Mouse (Mus musculus): ENCODE results near the gene Ptpro. TPM values are rescaled to one million over a fixed set of nuclear protein-coding genes. Genes with fewer than 3 reads are reported as not detected.
"Not testable (repeated sequence)": the region's sequence is repeated elsewhere in the genome, so short reads cannot be mapped to it uniquely, and the experiment has no call there.

The Ptpro gene
- polyA plus RNA-seq, 1 experiment = not detected

DNA sequence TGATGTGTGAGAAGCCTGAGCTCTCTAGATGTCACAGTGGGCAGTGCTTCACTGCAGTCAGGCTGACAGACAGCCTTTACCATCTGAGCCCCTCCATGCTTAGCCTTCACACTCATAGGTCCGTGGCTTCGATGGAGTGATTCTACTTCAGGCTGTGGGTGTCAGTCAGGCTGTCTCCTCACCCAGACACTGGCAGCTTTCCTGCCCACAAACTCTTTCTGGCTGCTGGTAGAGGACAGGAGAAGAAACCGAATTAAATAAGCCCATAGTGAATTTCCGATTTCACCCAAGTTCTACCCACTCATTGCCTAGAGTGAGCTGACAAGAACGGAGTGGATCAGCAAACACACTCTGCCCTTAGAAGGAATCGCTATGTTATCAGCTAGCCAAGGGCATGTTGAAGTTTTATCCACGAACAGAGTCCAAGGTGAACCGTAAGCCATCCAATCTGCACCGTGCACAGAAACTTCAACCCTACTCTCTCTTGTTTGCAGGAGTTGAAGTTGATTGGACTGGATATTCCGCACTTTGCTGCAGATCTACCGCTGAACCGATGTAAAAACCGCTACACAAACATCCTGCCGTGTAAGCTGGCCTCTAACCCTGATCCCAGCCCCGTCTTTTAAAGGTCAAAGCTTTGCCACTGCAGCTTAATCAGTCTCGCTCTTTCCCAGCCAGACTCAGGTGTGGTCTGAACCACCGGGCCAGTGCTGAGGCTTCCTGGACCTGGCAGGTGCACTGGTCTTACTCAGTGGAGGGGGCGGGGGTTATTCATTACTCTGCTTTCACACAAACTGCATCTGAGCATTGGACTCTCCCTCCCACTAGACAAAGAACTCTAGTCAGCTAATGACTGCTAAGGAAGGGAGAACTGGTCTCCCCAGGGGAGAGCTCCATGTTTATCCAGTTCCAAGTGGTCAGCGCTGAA lies 188.7 kb downstream of the Ptpro start:
- no peak for TF ChIP-seq POLR2A (IDR thresholded peaks at IDR 0.05; ENCODE audit: insufficient read depth, low read depth, low read length)
- Histone ChIP-seq H3K27ac (ENCODE audit: insufficient read depth, low read depth, low read length) (no peak overlapping the region), H3K4me3 (ENCODE audit: insufficient read depth, low read depth, low read length) (no peak overlapping the region), H3K4me1 (ENCODE audit: control insufficient read depth, insufficient read depth, low read length) (peaks cover 16% of the 10 kb centered on the region; the same call in 1 of the 2 replicates)
- 73% methylated on average over 19 of the region's 19 CpGs for WGBS

DNA sequence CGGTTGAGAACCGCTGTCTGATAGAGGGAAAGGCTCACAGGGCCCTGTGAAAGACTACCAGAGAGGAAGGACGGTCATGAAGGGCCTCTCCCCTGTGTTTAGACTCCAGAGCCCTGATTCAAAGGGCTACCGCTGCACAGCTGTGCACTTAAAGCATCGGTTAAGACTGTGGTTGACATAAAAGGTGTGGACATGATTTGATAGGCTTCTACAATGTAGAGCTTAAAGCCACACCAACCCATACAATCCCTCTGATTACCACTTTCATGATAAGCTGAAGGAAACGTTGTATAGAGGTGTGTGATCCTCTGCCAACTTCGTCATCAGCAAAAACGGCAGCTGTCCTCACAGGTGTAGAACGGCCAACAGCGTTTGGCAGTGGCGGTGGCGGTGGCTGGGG lies 191.0 kb downstream of the Ptpro start:
- no peak overlapping the region for H3K4me3 ChIP-seq (ENCODE audit: insufficient read depth, low read depth, low read length)
- TF ChIP-seq POLR2A (IDR thresholded peaks at IDR 0.05; ENCODE audit: insufficient read depth, low read depth, low read length) (no peak), CTCF (IDR thresholded peaks at IDR 0.05; ENCODE audit: insufficient read depth, low read depth, low read length) (no peak)
- peaks cover 10% of the 10 kb centered on the region; the same call in 1 of the 2 replicates for H3K4me1 ChIP-seq (ENCODE audit: control insufficient read depth, insufficient read depth, low read length)
- no peak overlapping the region for H3K27ac ChIP-seq (ENCODE audit: insufficient read depth, low read depth, low read length)
- 90% methylated on average over 12 of the region's 12 CpGs for WGBS

DNA sequence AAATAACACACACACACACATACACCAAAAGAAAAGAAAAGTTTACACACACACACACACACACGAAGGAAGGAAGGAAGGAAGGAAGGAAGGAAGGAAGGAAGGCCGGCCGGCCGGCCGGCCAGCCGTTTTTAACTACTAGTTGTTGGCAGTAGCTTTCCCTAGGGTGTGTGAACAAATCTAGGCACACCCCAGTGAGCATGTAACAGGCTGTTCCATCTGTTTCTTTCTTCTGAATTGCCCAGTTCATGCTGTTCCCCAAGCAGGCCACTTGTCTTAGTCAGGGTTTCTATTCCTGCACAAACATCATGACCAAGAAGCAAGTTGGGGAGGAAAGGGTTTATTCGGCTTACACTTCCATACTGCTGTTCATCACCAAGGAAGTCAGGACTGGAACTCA lies 194.0 kb downstream of the Ptpro start:
- H3K4me3 ChIP-seq (ENCODE audit: insufficient read depth, low read depth, low read length); H3K4me1 ChIP-seq (ENCODE audit: control insufficient read depth, insufficient read depth, low read length); H3K27ac ChIP-seq (ENCODE audit: insufficient read depth, low read depth, low read length): not testable (repeated sequence)
- WGBS = 79% methylated on average over 7 of the region's 7 CpGs

DNA sequence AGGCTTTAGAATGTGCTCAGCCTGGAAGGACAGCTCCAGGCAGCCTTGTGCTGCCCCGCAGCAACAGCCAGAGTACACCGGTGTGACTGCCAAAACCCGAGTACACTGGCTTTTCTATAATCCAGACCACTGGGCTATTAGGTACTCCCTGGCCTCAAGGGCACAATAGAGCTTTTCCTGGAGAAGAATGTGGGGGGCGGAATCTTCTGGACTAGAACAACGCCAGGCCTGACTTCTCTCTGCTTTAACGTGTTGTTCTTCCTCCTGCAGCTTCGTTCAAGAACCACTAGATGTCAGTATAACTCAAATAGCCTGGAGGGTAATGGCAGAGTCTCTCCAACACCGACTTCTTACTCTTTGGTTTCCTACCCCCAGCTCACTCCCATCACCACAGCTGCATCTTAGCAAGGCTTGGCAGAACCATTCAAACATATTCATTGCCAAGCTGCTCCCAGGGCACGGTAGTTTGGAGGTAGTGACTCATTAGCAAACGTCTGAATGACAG lies 203.5 kb downstream of the Ptpro start:
- TF ChIP-seq POLR2A (IDR thresholded peaks at IDR 0.05; ENCODE audit: insufficient read depth, low read depth, low read length) (no peak), CTCF (IDR thresholded peaks at IDR 0.05; ENCODE audit: insufficient read depth, low read depth, low read length) (no peak)
- Histone ChIP-seq H3K27ac (ENCODE audit: insufficient read depth, low read depth, low read length) (no peak overlapping the region), H3K4me1 (ENCODE audit: control insufficient read depth, insufficient read depth, low read length) (peaks cover 7% of the 10 kb centered on the region; the same call in 1 of the 2 replicates), H3K4me3 (ENCODE audit: insufficient read depth, low read depth, low read length) (no peak overlapping the region)
- 7% methylated on average over 10 of the region's 10 CpGs for WGBS

DNA sequence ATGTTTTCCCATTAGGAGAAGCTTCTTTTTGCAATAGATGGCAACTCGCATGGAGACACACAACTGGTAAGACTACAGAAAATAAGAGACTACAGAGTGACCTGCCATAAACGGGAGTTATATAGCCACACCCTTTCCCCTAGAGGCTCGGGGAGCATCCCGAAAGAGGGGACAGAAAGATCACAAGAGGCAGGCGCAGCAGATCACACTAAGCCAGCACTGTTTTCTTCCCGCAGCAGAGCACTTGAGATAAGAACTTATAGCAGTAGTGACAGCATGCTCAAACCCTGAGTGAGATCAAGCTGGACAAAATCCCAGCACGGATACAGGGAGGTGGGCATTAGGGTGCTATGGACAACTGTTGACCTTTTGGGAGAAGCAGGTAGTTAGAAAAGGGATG lies 203.9 kb downstream of the Ptpro start:
- Histone ChIP-seq H3K4me1 (ENCODE audit: control insufficient read depth, insufficient read depth, low read length) (peaks cover 7% of the 10 kb centered on the region; the same call in 1 of the 2 replicates), H3K4me3 (ENCODE audit: insufficient read depth, low read depth, low read length) (no peak overlapping the region), H3K27ac (ENCODE audit: insufficient read depth, low read depth, low read length) (no peak overlapping the region)
- TF ChIP-seq CTCF (IDR thresholded peaks at IDR 0.05; ENCODE audit: insufficient read depth, low read depth, low read length) (no peak), POLR2A (IDR thresholded peaks at IDR 0.05; ENCODE audit: insufficient read depth, low read depth, low read length) (no peak)
- 57% methylated on average over 7 of the region's 7 CpGs for WGBS

DNA sequence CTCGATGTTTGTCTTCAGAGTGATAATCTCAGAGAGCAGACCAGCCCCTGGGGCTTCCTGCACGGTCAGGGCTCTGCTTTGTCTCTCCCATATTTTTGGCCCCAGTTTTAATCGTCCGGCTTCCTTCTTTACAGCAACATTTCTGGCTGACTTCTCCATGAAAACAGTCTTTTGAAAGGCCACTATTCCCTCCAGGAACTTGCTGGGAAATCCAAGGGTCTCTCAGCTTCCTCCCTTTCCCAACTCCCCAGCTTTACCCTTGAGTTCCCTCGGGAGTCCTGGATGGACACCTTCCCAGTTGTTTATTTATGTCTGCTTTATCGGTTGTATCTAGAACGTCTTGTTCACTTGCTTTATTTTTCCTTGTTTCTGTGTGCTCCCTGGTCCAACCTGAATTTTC lies 205.1 kb downstream of the Ptpro start:
- 47% methylated on average over 7 of the region's 7 CpGs for WGBS
- TF ChIP-seq POLR2A (IDR thresholded peaks at IDR 0.05; ENCODE audit: insufficient read depth, low read depth, low read length) = no peak
- H3K27ac ChIP-seq (ENCODE audit: insufficient read depth, low read depth, low read length) = no peak overlapping the region
- no peak overlapping the region for H3K4me3 ChIP-seq (ENCODE audit: insufficient read depth, low read depth, low read length)
- peaks cover 7% of the 10 kb centered on the region; the same call in 1 of the 2 replicates for H3K4me1 ChIP-seq (ENCODE audit: control insufficient read depth, insufficient read depth, low read length)

DNA sequence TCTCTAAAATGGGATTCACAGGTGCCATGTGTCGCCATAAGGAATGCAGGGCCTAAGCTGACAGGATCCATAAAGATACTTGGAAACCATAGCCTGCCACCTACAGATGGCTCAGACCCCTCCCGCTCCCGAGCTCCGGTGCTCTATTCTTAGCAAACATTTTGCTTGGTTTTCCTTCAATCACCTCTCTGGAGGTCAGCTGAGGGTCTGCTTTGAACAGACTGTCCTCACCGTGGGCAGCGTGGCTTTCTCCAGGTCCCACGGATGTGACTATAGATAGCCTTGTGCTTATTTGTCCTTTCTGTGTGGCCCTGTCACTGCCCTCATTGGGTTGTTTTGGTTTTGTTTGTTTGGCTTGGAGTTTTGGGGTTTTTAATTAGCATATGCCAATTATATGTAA lies 206.0 kb downstream of the Ptpro start:
- no peak for TF ChIP-seq CTCF (IDR thresholded peaks at IDR 0.05; ENCODE audit: insufficient read depth, low read depth, low read length)
- TF ChIP-seq POLR2A (IDR thresholded peaks at IDR 0.05; ENCODE audit: insufficient read depth, low read depth, low read length) = no peak
- no peak overlapping the region for H3K27ac ChIP-seq (ENCODE audit: insufficient read depth, low read depth, low read length)
- H3K4me1 ChIP-seq (ENCODE audit: control insufficient read depth, insufficient read depth, low read length) = peaks cover 7% of the 10 kb centered on the region; the same call in 1 of the 2 replicates
- H3K4me3 ChIP-seq (ENCODE audit: insufficient read depth, low read depth, low read length) = no peak overlapping the region
- 65% methylated on average over 7 of the region's 7 CpGs for WGBS

DNA sequence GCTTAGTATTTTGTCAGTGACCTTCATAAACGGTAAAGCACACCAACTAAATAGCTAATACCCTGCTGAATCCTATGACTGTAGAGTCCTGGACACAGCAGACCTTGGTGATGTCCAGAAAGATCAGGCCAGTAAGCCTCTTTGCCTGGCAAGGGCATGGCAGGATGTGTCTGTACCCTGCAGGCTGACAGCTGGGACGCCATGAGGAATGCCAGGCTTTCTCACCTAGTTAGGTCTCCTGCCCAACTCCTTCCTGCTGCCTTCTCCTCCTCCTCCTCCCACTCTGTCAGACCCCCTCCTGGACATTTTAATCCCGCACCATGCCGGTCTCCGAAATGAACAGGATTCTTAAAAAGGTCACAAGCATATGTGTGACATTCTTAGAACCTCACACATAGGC lies 211.7 kb downstream of the Ptpro start:
- no peaks in the 10 kb centered on the region for H3K4me1 ChIP-seq (ENCODE audit: control insufficient read depth, insufficient read depth, low read length)
- no peak overlapping the region for H3K4me3 ChIP-seq (ENCODE audit: insufficient read depth, low read depth, low read length)
- TF ChIP-seq CTCF (IDR thresholded peaks at IDR 0.05; ENCODE audit: insufficient read depth, low read depth, low read length) = no peak
- TF ChIP-seq POLR2A (IDR thresholded peaks at IDR 0.05; ENCODE audit: insufficient read depth, low read depth, low read length) = no peak
- no peak overlapping the region for H3K27ac ChIP-seq (ENCODE audit: insufficient read depth, low read depth, low read length)
- WGBS = 87% methylated on average over 5 of the region's 5 CpGs

DNA sequence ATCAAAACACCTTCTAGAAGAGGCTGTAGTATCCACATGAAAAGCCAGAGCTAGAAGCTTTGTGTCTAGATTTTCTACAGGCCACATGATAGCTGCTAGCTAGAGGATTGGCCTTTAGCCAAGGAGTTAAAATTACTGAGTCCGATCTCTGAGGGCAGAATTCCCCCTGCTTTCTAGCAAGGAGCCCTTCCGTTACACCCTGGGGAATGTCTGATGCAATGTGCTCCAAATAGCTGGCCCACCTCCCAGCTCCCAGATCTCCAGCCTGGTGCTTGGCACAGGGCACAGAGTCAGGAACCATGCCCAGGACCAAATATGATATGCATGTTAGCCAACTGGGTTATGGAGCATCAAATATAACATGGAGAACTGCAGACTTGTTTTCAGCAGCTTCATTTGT lies 213.1 kb downstream of the Ptpro start:
- 11% methylated on average over 2 of the region's 2 CpGs for WGBS
- Histone ChIP-seq H3K4me3 (ENCODE audit: insufficient read depth, low read depth, low read length) (no peak overlapping the region), H3K4me1 (ENCODE audit: control insufficient read depth, insufficient read depth, low read length) (no peaks in the 10 kb centered on the region), H3K27ac (ENCODE audit: insufficient read depth, low read depth, low read length) (no peak overlapping the region)
- TF ChIP-seq POLR2A (IDR thresholded peaks at IDR 0.05; ENCODE audit: insufficient read depth, low read depth, low read length) (no peak), CTCF (IDR thresholded peaks at IDR 0.05; ENCODE audit: insufficient read depth, low read depth, low read length) (no peak)
